Mouse (Mus musculus): ENCODE data around the gene Slc22a20. TPM values are rescaled to one million over a fixed set of nuclear protein-coding genes. Genes with fewer than 3 reads are reported as not detected.

Slc22a20 gene
- polyA plus RNA-seq, 1 experiment from 2014 or later, result not detected

DNA sequence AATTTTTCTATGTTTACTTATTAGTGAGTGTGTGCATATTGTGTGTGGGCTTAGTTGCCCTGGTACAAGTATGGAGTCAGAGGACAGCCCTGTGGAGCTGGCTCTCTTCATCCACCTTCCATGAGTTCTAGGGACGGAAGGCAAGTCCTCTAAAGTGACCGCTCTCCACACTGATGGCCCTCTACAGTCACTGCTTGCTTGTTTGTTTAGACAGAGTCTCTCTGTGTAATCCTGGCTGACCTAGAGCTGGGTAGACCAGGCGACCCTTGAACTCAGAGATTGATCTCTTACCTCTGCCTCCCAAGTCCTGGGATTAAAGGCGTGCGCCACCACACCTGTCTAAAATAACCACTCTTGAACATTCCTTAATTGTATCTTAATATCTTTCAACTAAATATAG, 28.6 kb downstream of the Slc22a20 start:
- 0 out of 2 replicates have a peak, but pooled peaks cover 1% of the 10 kb centered on the region for H3K4me1 ChIP-seq (replicated peaks)
- no peaks in the 10 kb centered on the region for H3K9me3 ChIP-seq
- ATAC-seq (ENCODE audit: low read depth), result no peak; the same call in 1 of the 2 replicates
- H3K27ac ChIP-seq (replicated peaks), result no peak overlapping the region
- peaks cover 29% of the 10 kb centered on the region for H3K36me3 ChIP-seq
- H3K4me3 ChIP-seq, result no peak overlapping the region
- H3K4me2 ChIP-seq, result no peak overlapping the region
- H3K9ac ChIP-seq, result no peak overlapping the region
- no peaks in the 10 kb centered on the region for H3K27me3 ChIP-seq
- WGBS, result 93% methylated on average over 5 of the region's 5 CpGs

GRCm38 (mm10) chr19:5956685-5957084, 29.3 kb downstream of the Slc22a20 start:
- no peak overlapping the region for H3K4me2 ChIP-seq
- no peaks in the 10 kb centered on the region for H3K27me3 ChIP-seq
- H3K9me3 ChIP-seq, result no peaks in the 10 kb centered on the region
- no peak overlapping the region for H3K27ac ChIP-seq (replicated peaks)
- H3K4me1 ChIP-seq (replicated peaks), result no peaks in the 10 kb centered on the region
- 22% methylated on average over 3 of the region's 3 CpGs for WGBS
- peaks cover 29% of the 10 kb centered on the region for H3K36me3 ChIP-seq
- 0 out of 2 replicates have a peak, but pooled peaks have one; percentile 61 for ATAC-seq (ENCODE audit: low read depth)
- no peak overlapping the region for H3K9ac ChIP-seq
- no peak overlapping the region for H3K4me3 ChIP-seq

DNA sequence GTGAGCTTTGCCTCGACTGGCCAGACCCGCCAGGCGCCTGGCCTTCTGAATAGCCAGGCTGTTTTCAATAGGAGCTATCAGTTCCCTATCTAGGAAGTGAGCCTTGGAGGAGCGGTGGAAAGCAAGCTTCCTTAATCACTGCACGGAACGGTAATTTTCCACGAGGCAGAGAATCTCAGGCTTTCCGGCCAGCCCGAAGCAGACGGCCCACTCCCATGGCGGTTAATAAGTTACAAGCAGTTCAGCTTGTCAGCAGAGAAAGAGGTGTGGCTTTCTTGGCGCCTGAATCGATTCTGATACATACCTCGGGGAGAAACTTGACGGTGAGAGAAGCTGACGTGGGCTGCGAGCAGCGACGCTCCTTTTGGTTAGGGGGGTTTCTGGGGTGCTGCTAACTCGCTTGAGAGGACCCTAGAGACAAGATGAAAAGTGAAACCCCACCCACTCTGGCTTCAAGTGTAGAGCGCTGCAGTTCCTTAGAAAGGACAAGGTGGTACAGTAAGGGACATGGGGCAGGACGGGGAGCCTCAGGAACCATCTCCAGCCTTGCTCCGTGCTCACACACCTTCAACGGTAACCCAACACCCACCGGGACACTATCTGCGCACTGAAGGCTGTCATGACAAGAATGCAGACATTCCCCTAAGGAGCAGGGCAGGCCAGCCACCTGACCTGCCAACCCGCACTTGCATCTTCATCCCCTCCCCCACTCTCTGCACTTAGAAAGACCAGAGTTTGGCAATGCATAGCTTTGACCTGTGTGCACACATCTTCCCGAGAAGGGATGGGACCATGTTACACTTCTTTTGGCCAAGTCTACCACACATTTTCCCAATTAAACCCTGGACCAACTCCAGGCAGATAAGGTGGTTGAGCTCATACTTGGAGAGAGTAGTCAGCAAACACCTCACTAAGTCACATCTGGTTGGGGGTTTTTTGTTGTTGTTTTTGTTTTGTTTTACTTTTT, 30.0 kb downstream of the Slc22a20 start:
- WGBS, result 86% methylated on average over 28 of the region's 28 CpGs
- Histone ChIP-seq H3K27me3 (no peaks in the 10 kb centered on the region), H3K9ac (no peak overlapping the region), H3K4me3 (no peak overlapping the region), H3K36me3 (peaks cover 30% of the 10 kb centered on the region), H3K4me1 (replicated peaks) (no peaks in the 10 kb centered on the region), H3K4me2 (no peak overlapping the region), H3K9me3 (no peaks in the 10 kb centered on the region), H3K27ac (replicated peaks) (no peak overlapping the region)
- no peak for ATAC-seq (ENCODE audit: low read depth)

DNA sequence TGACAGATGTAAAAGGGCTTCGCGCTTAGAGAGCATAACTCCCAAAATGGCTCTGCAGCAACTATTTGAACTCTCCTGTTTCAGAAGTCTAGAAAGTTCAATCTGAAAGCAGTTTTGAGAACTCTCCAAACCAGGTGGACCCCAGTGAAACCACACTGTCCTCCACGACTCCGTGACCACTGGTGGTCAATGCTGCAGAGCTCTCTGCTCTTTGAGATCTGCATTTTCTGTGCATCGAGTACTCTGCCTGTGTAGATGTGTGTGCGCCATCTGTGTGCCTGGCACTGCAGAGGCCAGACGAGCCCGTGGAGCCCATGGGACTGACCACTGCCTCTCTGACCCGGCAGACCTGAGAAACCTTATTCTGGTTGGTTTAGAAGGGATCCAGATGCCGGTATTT, 31.0 kb downstream of the Slc22a20 start:
- H3K4me2 ChIP-seq, result no peak overlapping the region
- no peak overlapping the region for H3K4me3 ChIP-seq
- no peak for ATAC-seq (ENCODE audit: low read depth)
- no peaks in the 10 kb centered on the region for H3K4me1 ChIP-seq (replicated peaks)
- no peak overlapping the region for H3K27ac ChIP-seq (replicated peaks)
- no peak overlapping the region for H3K9ac ChIP-seq
- 92% methylated on average over 10 of the region's 10 CpGs for WGBS
- no peaks in the 10 kb centered on the region for H3K27me3 ChIP-seq
- peaks cover 41% of the 10 kb centered on the region for H3K36me3 ChIP-seq
- H3K9me3 ChIP-seq, result no peaks in the 10 kb centered on the region

- Histone ChIP-seq H3K36me3 (peaks cover 42% of the 10 kb centered on the region), H3K4me3 (no peak overlapping the region), H3K9me3 (no peaks in the 10 kb centered on the region), H3K27ac (replicated peaks) (no peak overlapping the region), H3K9ac (no peak overlapping the region), H3K27me3 (no peaks in the 10 kb centered on the region), H3K4me1 (replicated peaks) (no peaks in the 10 kb centered on the region), H3K4me2 (no peak overlapping the region)
- no peak for ATAC-seq (ENCODE audit: low read depth)
- 71% methylated on average over 22 of the region's 22 CpGs for WGBS
These were observed 31.8 kb downstream of the Slc22a20 start for GRCm38 (mm10) chr19:5954031-5954710.

DNA sequence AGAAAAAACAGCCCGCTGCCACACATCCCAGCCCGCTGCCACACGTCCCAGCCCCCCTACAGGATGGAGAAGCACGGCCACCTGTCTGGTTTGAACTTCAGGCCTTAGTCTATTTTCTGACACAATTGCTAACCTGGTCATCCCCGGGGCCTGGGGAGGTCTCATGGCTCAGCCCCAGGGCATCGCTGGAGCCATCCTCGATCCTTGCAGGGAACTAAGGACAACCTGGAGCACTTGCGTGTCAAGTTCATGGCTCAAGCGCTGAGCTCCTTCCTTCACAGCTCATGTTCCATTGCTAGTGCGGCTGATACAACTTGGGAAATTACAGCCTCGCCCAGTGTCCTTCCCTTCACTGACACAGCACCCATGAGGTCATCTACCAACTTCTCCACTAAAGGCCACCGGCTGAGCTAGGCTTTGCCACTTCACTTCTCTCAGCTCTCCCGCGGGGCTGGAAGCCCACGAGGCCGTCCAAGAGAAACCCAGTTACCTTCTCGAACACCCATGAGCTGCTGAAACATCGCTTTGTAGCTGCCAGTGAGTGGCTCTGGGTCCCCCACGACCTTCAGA, 32.7 kb downstream of the Slc22a20 start:
- 93% methylated on average over 19 of the region's 19 CpGs for whole genome bisulfite sequencing
- H3K9ac ChIP-seq, result no peak overlapping the region
- ATAC-seq (ENCODE audit: low read depth), result no peak
- H3K4me1 ChIP-seq (replicated peaks), result no peaks in the 10 kb centered on the region
- no peak overlapping the region for H3K27ac ChIP-seq (replicated peaks)
- no peaks in the 10 kb centered on the region for H3K9me3 ChIP-seq
- no peak overlapping the region for H3K4me2 ChIP-seq
- H3K27me3 ChIP-seq, result no peaks in the 10 kb centered on the region
- peaks cover 42% of the 10 kb centered on the region for H3K36me3 ChIP-seq
- H3K4me3 ChIP-seq, result no peak overlapping the region

- no peak overlapping the region for H3K4me2 ChIP-seq
- no peak overlapping the region for H3K9ac ChIP-seq
- ATAC-seq (ENCODE audit: low read depth), result no peak
- H3K27me3 ChIP-seq, result no peaks in the 10 kb centered on the region
- no peak overlapping the region for H3K4me3 ChIP-seq
- H3K4me1 ChIP-seq (replicated peaks), result no peaks in the 10 kb centered on the region
- H3K9me3 ChIP-seq, result no peaks in the 10 kb centered on the region
- H3K36me3 ChIP-seq, result peaks cover 47% of the 10 kb centered on the region
- peak overlapping the region; percentile 38; the same call in 1 of the 2 replicates for H3K27ac ChIP-seq (replicated peaks)
- 84% methylated on average over 13 of the region's 13 CpGs for WGBS
These were observed 33.8 kb downstream of the Slc22a20 start for GRCm38 (mm10) chr19:5952071-5952691.

DNA sequence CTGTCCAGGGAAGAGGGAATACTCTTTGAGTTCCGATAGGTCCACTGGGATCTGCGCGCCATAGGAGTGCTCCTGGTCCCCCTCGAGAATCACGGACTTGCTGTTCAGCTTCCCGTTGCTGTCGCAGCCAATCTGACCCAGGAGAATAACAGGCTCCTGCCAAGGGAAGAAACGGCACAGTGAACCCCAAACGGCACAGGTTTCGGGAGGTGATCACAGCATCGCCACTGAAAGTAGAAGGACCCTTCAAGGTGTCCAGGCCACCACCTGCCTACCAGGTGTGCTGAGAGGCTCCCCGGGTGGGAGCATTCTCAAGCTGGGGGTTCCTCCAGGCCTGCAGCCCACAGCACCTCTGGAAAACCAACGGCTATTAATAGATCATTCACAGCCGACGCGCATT, 34.3 kb downstream of the Slc22a20 start:
- Histone ChIP-seq H3K4me2 (no peak overlapping the region), H3K9ac (no peak overlapping the region), H3K27ac (replicated peaks) (no peak overlapping the region), H3K9me3 (no peaks in the 10 kb centered on the region), H3K4me1 (replicated peaks) (no peaks in the 10 kb centered on the region), H3K36me3 (peaks cover 47% of the 10 kb centered on the region), H3K27me3 (no peaks in the 10 kb centered on the region), H3K4me3 (no peak overlapping the region)
- no peak for ATAC-seq (ENCODE audit: low read depth)
- 93% methylated on average over 16 of the region's 16 CpGs for WGBS

- Histone ChIP-seq H3K9me3 (no peaks in the 10 kb centered on the region), H3K9ac (no peak overlapping the region), H3K27me3 (no peaks in the 10 kb centered on the region), H3K4me2 (no peak overlapping the region), H3K36me3 (peaks cover 49% of the 10 kb centered on the region), H3K4me3 (no peak overlapping the region), H3K4me1 (replicated peaks) (0 out of 2 replicates have a peak, but pooled peaks cover 3% of the 10 kb centered on the region), H3K27ac (replicated peaks) (no peak overlapping the region)
- no peak for ATAC-seq (ENCODE audit: low read depth)
- 97% methylated on average over 11 of the region's 11 CpGs for WGBS
These were observed 35.7 kb downstream of the Slc22a20 start for GRCm38 (mm10) chr19:5950218-5950617.

GRCm38 (mm10) chr19:5945891-5946290, 40.1 kb downstream of the Slc22a20 start:
- H3K27ac ChIP-seq (replicated peaks), result no peak overlapping the region
- H3K9ac ChIP-seq, result no peak overlapping the region
- no peaks in the 10 kb centered on the region for H3K9me3 ChIP-seq
- peaks cover 44% of the 10 kb centered on the region for H3K36me3 ChIP-seq
- WGBS, result 87% methylated on average over 8 of the region's 8 CpGs
- no peak overlapping the region for H3K4me3 ChIP-seq
- H3K4me1 ChIP-seq (replicated peaks), result 0 out of 2 replicates have a peak, but pooled peaks cover 9% of the 10 kb centered on the region
- no peak overlapping the region for H3K4me2 ChIP-seq
- ATAC-seq (ENCODE audit: low read depth), result no peak
- H3K27me3 ChIP-seq, result no peaks in the 10 kb centered on the region

GRCm38 (mm10) chr19:5945027-5945426, 40.9 kb downstream of the Slc22a20 start:
- ATAC-seq (ENCODE audit: low read depth), result no peak
- no peak overlapping the region for H3K27ac ChIP-seq (replicated peaks)
- H3K27me3 ChIP-seq, result no peaks in the 10 kb centered on the region
- 0 out of 2 replicates have a peak, but pooled peaks cover 9% of the 10 kb centered on the region for H3K4me1 ChIP-seq (replicated peaks)
- peaks cover 36% of the 10 kb centered on the region for H3K36me3 ChIP-seq
- H3K4me3 ChIP-seq, result no peak overlapping the region
- H3K9ac ChIP-seq, result no peak overlapping the region
- H3K9me3 ChIP-seq, result no peaks in the 10 kb centered on the region
- H3K4me2 ChIP-seq, result no peak overlapping the region
- WGBS, result 80% methylated on average over 7 of the region's 7 CpGs
